Mouse (Mus musculus) lung, adult 2 months (tissue): Measurements from ENCODE around the gene Olfr93.
A peak's percentile ranks its signal among the peaks of the same experiment; 100 is the strongest.

ENCODE experiments used
- CTCF ChIP-seq: fragments of 200-500 bp; IDR thresholded peaks from 2 replicates; pipeline ENCODE4 v1.5.1; 2011; ENCODE audit warnings: mild to moderate bottlenecking, low read length, control low read depth; ENCODE audit not compliant: insufficient read depth
- POLR2A ChIP-seq: fragments of 200-500 bp; IDR thresholded peaks from 2 replicates; pipeline ENCODE4 v1.6.1; 2011; ENCODE audit warnings: low read depth, mild to moderate bottlenecking, control low read depth, low read length, borderline replicate concordance; ENCODE audit errors: extremely low read depth

DNA sequence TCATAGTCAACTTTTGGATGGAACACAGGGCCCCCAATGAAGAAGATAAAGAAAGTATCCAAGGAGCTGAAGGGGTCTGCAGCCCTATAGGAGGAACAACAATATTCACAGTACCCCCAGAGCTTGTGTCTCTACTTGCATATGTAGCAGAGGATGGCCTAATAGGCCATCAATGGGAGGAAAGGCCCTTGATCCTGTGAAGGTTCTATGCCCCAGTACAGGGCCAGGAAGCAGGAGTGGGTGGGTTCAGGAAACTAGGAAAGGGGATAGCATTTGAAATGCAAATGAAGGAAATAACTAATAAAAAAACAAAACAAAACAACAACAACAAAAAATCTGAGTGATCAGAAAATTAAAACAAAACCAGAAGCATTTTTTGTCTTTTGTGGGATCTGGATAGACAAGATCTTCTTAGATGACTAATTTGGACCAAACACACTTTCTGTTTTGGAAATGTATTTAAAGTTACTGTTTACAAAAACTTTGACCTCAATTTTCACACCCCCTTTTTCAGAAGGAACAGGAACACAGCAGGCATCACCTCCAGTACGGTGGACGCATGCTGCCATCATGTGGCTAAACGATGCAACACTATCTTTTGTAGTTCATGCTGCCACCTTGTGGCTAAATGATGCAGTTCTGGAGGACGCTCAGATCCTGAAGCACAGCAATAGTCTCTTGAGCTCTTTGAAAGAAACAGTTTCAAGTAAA lies 42.1 kb upstream of the Olfr93 start:
- peak; percentile 100 for TF ChIP-seq CTCF
- TF ChIP-seq POLR2A: no peak
